Mouse (Mus musculus) layer of hippocampus, postnatal 14 days (tissue): ENCODE data around the gene Gm2244. TPM values are rescaled to one million over a fixed set of nuclear protein-coding genes. Genes with fewer than 3 reads are reported as not detected.
"Not testable (repeated sequence)": the region's sequence is repeated elsewhere in the genome, so short reads cannot be mapped to it uniquely, and the experiment has no call there.

Experiments used
- DNase-seq, 2 experiments: peaks; one replicate each; pipeline ENCODE4 v3.0.0; 2021 to 2022; ENCODE audit warnings: low spot score in 2 of 2, mixed read lengths in 1 of 2
- long read RNA-seq, 2 experiments: library from polyadenylated mRNA; stranded (forward); transcript quantifications; one replicate each; pipeline ENCODE4 v2.0.0; 2021
- total RNA-seq, 2 experiments: library from RNA; stranded (reverse); gene quantifications; 2 replicates each; pipeline ENCODE4 v1.2.3; 2021

Gm2244 gene
- total RNA-seq = not detected
- long read RNA-seq, experiment 1 = 0 reads
- long read RNA-seq, experiment 2 = 0 reads

DNA sequence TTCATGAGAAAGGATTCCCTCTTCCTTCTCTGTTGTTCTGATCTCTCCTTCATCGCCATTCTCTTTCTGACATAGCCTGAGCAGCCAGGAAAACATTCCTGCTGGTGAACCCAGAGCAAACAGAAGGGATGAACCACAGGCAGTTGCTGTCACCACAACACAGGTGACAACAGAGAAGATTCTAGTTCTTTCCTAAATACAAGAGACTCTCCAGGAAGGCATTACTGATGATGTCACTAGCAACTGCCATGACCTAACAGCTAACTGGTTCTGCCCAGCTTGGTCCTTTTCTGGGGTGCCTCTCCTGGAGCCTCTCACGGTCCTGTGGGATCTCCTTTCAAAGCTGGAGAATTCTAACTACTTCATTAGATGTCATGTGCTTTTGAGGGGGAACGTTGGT is at the start of gene Gm2244:
TSS of gene Gm2244 (minus strand) at position 101 of the 400 bp plus-strand sequence.
- DNase-seq = not testable (repeated sequence)

DNA sequence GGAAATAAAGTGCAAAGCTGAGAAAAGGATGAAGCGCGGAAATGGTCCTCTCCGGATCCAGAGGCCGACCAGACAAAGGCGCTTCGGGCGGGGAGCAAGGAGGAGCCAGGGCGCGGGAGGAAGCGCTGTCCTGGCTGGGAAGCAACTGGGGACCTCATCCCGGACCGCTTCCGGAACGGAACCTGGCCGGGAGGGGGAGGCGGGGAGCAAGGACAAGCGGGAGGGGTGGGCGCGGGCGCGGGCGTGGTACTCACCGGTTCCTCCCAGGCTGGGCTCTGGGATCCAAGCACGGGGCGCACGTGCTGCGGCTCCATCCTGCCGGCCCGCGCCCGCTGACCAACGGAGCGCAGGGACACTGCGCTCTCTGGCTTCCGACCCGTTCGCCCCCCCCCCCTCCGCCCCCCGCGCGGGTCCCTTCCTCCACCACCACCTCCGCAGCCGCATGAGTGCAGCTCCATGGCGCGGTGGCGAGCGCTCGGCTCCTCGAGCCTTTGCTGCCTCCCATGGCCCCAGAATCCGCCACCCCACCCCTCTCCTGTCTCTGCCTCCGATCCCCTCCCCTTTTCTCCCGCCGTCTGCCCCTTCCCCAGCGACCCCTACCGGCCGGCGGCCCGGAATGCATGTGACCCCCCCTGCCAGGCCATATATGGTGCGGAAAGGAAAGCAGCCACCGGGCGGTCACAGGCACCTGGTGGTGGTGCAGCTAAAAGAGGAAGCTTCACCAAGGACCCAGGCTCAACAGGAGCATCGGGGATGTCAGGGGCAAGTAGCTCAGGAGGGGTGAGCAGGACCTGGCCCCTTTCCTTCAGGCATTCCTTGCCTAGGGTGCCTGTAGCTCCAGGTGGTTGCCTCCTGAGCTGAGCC is 35.3 kb upstream of the Gm2244 start, which contains the start of gene Gm2237:
TSS of gene Gm2237 (minus strand) at position 332 of the 864 bp plus-strand sequence.
- peak; percentile 3 to 15 for DNase-seq

Other genes with a start within 250 kb of the Gm2244 start
- gene Gm21738, start 131.0 kb downstream of the Gm2244 start, total RNA-seq = not detected
- 1 to 10 TPM; 7.1 to 8.3 TPM for gene Gm2237, start 35.2 kb upstream of the Gm2244 start, total RNA-seq
- not detected for gene Gm5458, start 52.6 kb upstream of the Gm2244 start, total RNA-seq
- gene Nid2, start 201.3 kb upstream of the Gm2244 start, total RNA-seq = 10 to 100 TPM in 1 of 2 experiments, 1 to 10 TPM in 1; 8.6 to 17.2 TPM